Mouse (Mus musculus): Measurements from ENCODE around the gene Aif1l.

Aif1l gene

GRCm38 (mm10) chr2:32020229-32020628, 70.3 kb downstream of the Aif1l start:
- no peak for DNase-seq

All from kidney, postnatal 4 days (tissue).